Mouse (Mus musculus) cerebellum, adult 8-10 months (tissue): ENCODE results near the gene Cab39.
A peak's percentile ranks its signal among the peaks of the same experiment; 100 is the strongest.

ENCODE experiments used
- DNase-seq: peaks from one replicate; pipeline ENCODE4 v3.0.0; 2022

Cab39 gene

GRCm38 (mm10) chr1:85793208-85794105, at the start of gene Cab39:
Gene Cab39 (plus strand): TSS chr1:85793441.
- DNase-seq: peak; percentile 81

- DNase-seq: no peak
Observed at GRCm38 (mm10) chr1:85744539-85744938, 48.7 kb upstream of the Cab39 start.

- no peak for DNase-seq
Observed at GRCm38 (mm10) chr1:85746511-85746910, 46.7 kb upstream of the Cab39 start.

- no peak for DNase-seq
Observed at GRCm38 (mm10) chr1:85749829-85750228, 43.4 kb upstream of the Cab39 start.

GRCm38 (mm10) chr1:85750650-85751049, 42.6 kb upstream of the Cab39 start:
- no peak for DNase-seq

GRCm38 (mm10) chr1:85751494-85751893, 41.7 kb upstream of the Cab39 start:
- DNase-seq: no peak

- DNase-seq: no peak
Observed at GRCm38 (mm10) chr1:85751932-85752680, 41.1 kb upstream of the Cab39 start.

- no peak for DNase-seq
Observed at GRCm38 (mm10) chr1:85757531-85758230, 35.6 kb upstream of the Cab39 start.

- no peak for DNase-seq
Observed at GRCm38 (mm10) chr1:85758231-85758968, 34.8 kb upstream of the Cab39 start.

- no peak for DNase-seq
Observed at GRCm38 (mm10) chr1:85758969-85759293, 34.3 kb upstream of the Cab39 start.

GRCm38 (mm10) chr1:85761665-85762064, 31.6 kb upstream of the Cab39 start:
- DNase-seq: no peak

- DNase-seq: no peak
Observed at GRCm38 (mm10) chr1:85763386-85763785, 29.9 kb upstream of the Cab39 start.

GRCm38 (mm10) chr1:85764291-85764690, 28.9 kb upstream of the Cab39 start:
- no peak for DNase-seq

- DNase-seq: no peak
Observed at GRCm38 (mm10) chr1:85766120-85766519, 27.1 kb upstream of the Cab39 start.

- no peak for DNase-seq
Observed at GRCm38 (mm10) chr1:85767754-85768153, 25.5 kb upstream of the Cab39 start.

GRCm38 (mm10) chr1:85771976-85772375, 21.3 kb upstream of the Cab39 start:
- no peak for DNase-seq

GRCm38 (mm10) chr1:85775136-85775535, 18.1 kb upstream of the Cab39 start:
- DNase-seq: peak; percentile 10

GRCm38 (mm10) chr1:85776154-85776553, 17.1 kb upstream of the Cab39 start:
- no peak for DNase-seq

GRCm38 (mm10) chr1:85778436-85778835, 14.8 kb upstream of the Cab39 start, which contains the start of gene A630001G21Rik:
Gene A630001G21Rik (minus strand): TSS chr1:85778643.
- no peak for DNase-seq

- no peak for DNase-seq
Observed at GRCm38 (mm10) chr1:85779012-85779411, 14.2 kb upstream of the Cab39 start.

GRCm38 (mm10) chr1:85779428-85780180, 13.6 kb upstream of the Cab39 start:
- DNase-seq: no peak

GRCm38 (mm10) chr1:85790565-85790964, 2.7 kb upstream of the Cab39 start:
- no peak for DNase-seq
